Comparison of ENCODE assay signal across 14 mouse cellular contexts in genomic region chr12:115193482-115194103, GRCm38 (mm10).
DNase-seq lines count a peak whose midpoint lies in the region; ATAC-seq and TF ChIP-seq lines count a peak whose summit lies in the region.
"Had no signal": no experiment of that assay in that cellular context is flagged by ENCODE, and none has a peak within 500 bp of the region (broad histone marks: within the 10 kb centered on the region; RNA-seq: fewer than 3 reads in every experiment).

No protein-coding gene starts in this region.

- no peak overlapping the region for H3K4me3 ChIP-seq in lung, adult 2 months (replicated peaks; ENCODE audit: extremely low read depth, low read depth, low read length)
- no peak overlapping the region for H3K4me3 ChIP-seq in bone marrow macrophage, adult 2 months (ENCODE audit: insufficient read depth, low read length)
- H3K4me3 ChIP-seq: embryonic facial prominence, embryonic 12.5 days; heart, embryonic 13.5 days; liver, embryonic 13.5 days had no signal

- ATAC-seq in neutrophil, adult 5-6 weeks (ENCODE audit: extremely low read depth, insufficient number of reproducible peaks, low FRiP score, poor library complexity, severe bottlenecking), result 0 out of 2 replicates have a peak, but pooled peaks have one; percentile 26
- ATAC-seq: forebrain, postnatal 0 days had no signal

- TF ChIP-seq CTCF in lung, adult 2 months (IDR thresholded peaks at IDR 0.05; ENCODE audit: insufficient read depth, low read length), result no peak
- TF ChIP-seq CTCF in bone marrow macrophage, adult 2 months (IDR thresholded peaks at IDR 0.05; ENCODE audit: low read depth, low read length), result no peak

- DNase-seq in lung, postnatal 25 days (ENCODE audit: low spot score), result peak; percentile 11
- DNase-seq in lung, adult 2 months, result no peak
- peak; percentile 64 for DNase-seq in thymus, postnatal 25 days
- no peak for DNase-seq in testis, postnatal 14 days (ENCODE audit: low spot score)
- no peak for DNase-seq in cerebellum, postnatal 14 days
- DNase-seq in testis, postnatal 10 days (ENCODE audit: low spot score), result no peak
- DNase-seq: forebrain, postnatal 0 days; liver, embryonic 13.5 days; midbrain, embryonic 14.5 days had no signal

- no peaks in the 10 kb centered on the region for H3K4me1 ChIP-seq in lung, adult 2 months (ENCODE audit: control insufficient read depth, insufficient read depth, low read length)
- peaks cover 19% of the 10 kb centered on the region for H3K4me1 ChIP-seq in bone marrow macrophage, adult 2 months (ENCODE audit: control insufficient read depth, insufficient read depth, low read length)
- H3K4me1 ChIP-seq: embryonic facial prominence, embryonic 12.5 days; heart, embryonic 13.5 days; liver, embryonic 13.5 days had no signal

- WGBS in lung, adult 2 months, result 65% methylated on average over 2 of the region's 2 CpGs

- TF ChIP-seq POLR2A in lung, adult 2 months (IDR thresholded peaks at IDR 0.05; ENCODE audit: borderline replicate concordance, extremely low read depth, low read depth, low read length), result no peak
- TF ChIP-seq POLR2A in bone marrow macrophage, adult 2 months (IDR thresholded peaks at IDR 0.05; ENCODE audit: borderline replicate concordance, low read depth, low read length), result no peak

- H3K27ac ChIP-seq in bone marrow macrophage, adult 2 months (ENCODE audit: insufficient read depth, low read depth, low read length), result peak overlapping the region; percentile 95
- H3K27ac ChIP-seq: embryonic facial prominence, embryonic 12.5 days; heart, embryonic 13.5 days; hindbrain, embryonic 14.5 days; liver, embryonic 13.5 days had no signal

Comparison
In these comparisons a context has a peak if more than half of its experiments do, and no peak if none do; other contexts are left out.
1. DNase-seq: peak in lung, postnatal 25 days (single experiment) and thymus, postnatal 25 days (single experiment); none in lung, adult 2 months (single experiment), testis, postnatal 14 days (single experiment), cerebellum, postnatal 14 days (0 of 2) and testis, postnatal 10 days (single experiment).